In genomic region chr4:24789331-24789730, GRCm38 (mm10) we compare ENCODE assay signal across 14 mouse cellular contexts.
"Had no signal": no experiment of that assay in that cellular context is flagged by ENCODE, and none has a peak within 500 bp of the region (broad histone marks: within the 10 kb centered on the region; RNA-seq: fewer than 3 reads in every experiment).

No protein-coding gene starts in this region.

- H3K27ac ChIP-seq: left cerebral cortex, adult 2 months; limb, embryonic 10.5 days; liver, embryonic 13.5 days; lung, embryonic 15.5 days; macrophage; midbrain, embryonic 15.5 days; neural tube, embryonic 12.5 days; stomach, postnatal 0 days had no signal

- H3K36me3 ChIP-seq: limb, embryonic 10.5 days; liver, embryonic 13.5 days; lung, embryonic 15.5 days; midbrain, embryonic 15.5 days; neural tube, embryonic 12.5 days had no signal

- H3K4me2 ChIP-seq: liver, embryonic 13.5 days; lung, embryonic 15.5 days; midbrain, embryonic 11.5 days; midbrain, embryonic 15.5 days; neural tube, embryonic 12.5 days had no signal

- DNase-seq: kidney, postnatal 14 days; liver, embryonic 13.5 days; liver, postnatal 0 days; lung, postnatal 14 days; thymus, postnatal 4 days had no signal

- ATAC-seq: liver, postnatal 0 days; midbrain, embryonic 15.5 days had no signal

- H3K4me1 ChIP-seq: liver, embryonic 13.5 days; lung, embryonic 15.5 days; megakaryocyte, embryonic 14.5 days had no signal

- H3K9ac ChIP-seq: liver, embryonic 13.5 days; liver, postnatal 0 days; lung, embryonic 15.5 days; midbrain, embryonic 15.5 days; neural tube, embryonic 12.5 days had no signal

- H3K9me3 ChIP-seq: limb, embryonic 10.5 days; liver, embryonic 13.5 days; lung, embryonic 15.5 days; megakaryocyte, embryonic 14.5 days; midbrain, embryonic 15.5 days; neural tube, embryonic 12.5 days had no signal

- H3K27me3 ChIP-seq: liver, embryonic 13.5 days; lung, embryonic 15.5 days; megakaryocyte, embryonic 14.5 days; midbrain, embryonic 15.5 days; neural tube, embryonic 12.5 days had no signal

- H3K4me3 ChIP-seq: left cerebral cortex, adult 2 months; limb, embryonic 10.5 days; liver, embryonic 13.5 days; lung, embryonic 15.5 days; megakaryocyte, embryonic 14.5 days; midbrain, embryonic 15.5 days; neural tube, embryonic 12.5 days had no signal
